Mouse (Mus musculus): Measurements from ENCODE around the gene Rasd2. TPM values are rescaled to one million over a fixed set of nuclear protein-coding genes. Genes with fewer than 3 reads are reported as not detected.

Rasd2 gene
- total RNA-seq, 1 experiment from 2014 or later, result not detected

GRCm38 (mm10) chr8:75216886-75217285 lies 3.1 kb downstream of the Rasd2 start:
- no peak for ATAC-seq (ENCODE audit: extremely low read depth, insufficient number of reproducible peaks, low FRiP score, poor library complexity, severe bottlenecking)

- 0 out of 2 replicates have a peak, but pooled peaks have one; percentile 21 for ATAC-seq (ENCODE audit: extremely low read depth, insufficient number of reproducible peaks, low FRiP score, poor library complexity, severe bottlenecking)
Measured at GRCm38 (mm10) chr8:75217969-75218368, 4.2 kb downstream of the Rasd2 start.

- ATAC-seq (ENCODE audit: extremely low read depth, insufficient number of reproducible peaks, low FRiP score, poor library complexity, severe bottlenecking), result no peak
Measured at GRCm38 (mm10) chr8:75219877-75220738, 6.4 kb downstream of the Rasd2 start.

GRCm38 (mm10) chr8:75222665-75223064 lies 8.9 kb downstream of the Rasd2 start:
- ATAC-seq (ENCODE audit: extremely low read depth, insufficient number of reproducible peaks, low FRiP score, poor library complexity, severe bottlenecking), result no peak

- ATAC-seq (ENCODE audit: extremely low read depth, insufficient number of reproducible peaks, low FRiP score, poor library complexity, severe bottlenecking), result no peak
Measured at GRCm38 (mm10) chr8:75226773-75227172, 13.0 kb downstream of the Rasd2 start.

GRCm38 (mm10) chr8:75233915-75234554 lies 20.3 kb downstream of the Rasd2 start:
- no peak for ATAC-seq (ENCODE audit: extremely low read depth, insufficient number of reproducible peaks, low FRiP score, poor library complexity, severe bottlenecking)

- ATAC-seq (ENCODE audit: extremely low read depth, insufficient number of reproducible peaks, low FRiP score, poor library complexity, severe bottlenecking), result no peak
Measured at GRCm38 (mm10) chr8:75247331-75247730, 33.6 kb downstream of the Rasd2 start.

- no peak for ATAC-seq (ENCODE audit: extremely low read depth, insufficient number of reproducible peaks, low FRiP score, poor library complexity, severe bottlenecking)
Measured at GRCm38 (mm10) chr8:75249186-75249585, 35.4 kb downstream of the Rasd2 start.

GRCm38 (mm10) chr8:75254027-75254426 lies 40.3 kb downstream of the Rasd2 start:
- ATAC-seq (ENCODE audit: extremely low read depth, insufficient number of reproducible peaks, low FRiP score, poor library complexity, severe bottlenecking), result no peak

GRCm38 (mm10) chr8:75255635-75256034 lies 41.9 kb downstream of the Rasd2 start:
- no peak for ATAC-seq (ENCODE audit: extremely low read depth, insufficient number of reproducible peaks, low FRiP score, poor library complexity, severe bottlenecking)

- ATAC-seq (ENCODE audit: extremely low read depth, insufficient number of reproducible peaks, low FRiP score, poor library complexity, severe bottlenecking), result no peak
Measured at GRCm38 (mm10) chr8:75272166-75272565, 58.4 kb downstream of the Rasd2 start.

Other genes with a start within 250 kb of the Rasd2 start
- 41.5 and 60.6 TPM in 2 replicates for gene Hmgxb4, start 220.6 kb upstream of the Rasd2 start, total RNA-seq (2017)
- gene Tom1, start 180.2 kb upstream of the Rasd2 start, total RNA-seq (2017), result 10.3 and 11.6 TPM in 2 replicates
- 33.3 and 40.8 TPM in 2 replicates for gene Hmox1, start 120.3 kb upstream of the Rasd2 start, total RNA-seq (2017)
- 22.2 and 26.5 TPM in 2 replicates for gene Mcm5, start 104.4 kb upstream of the Rasd2 start, total RNA-seq (2017)
- gene Gm10358, start 192.6 kb downstream of the Rasd2 start, total RNA-seq (2017), result not detected in 2 replicates
- not detected in 2 replicates for gene Iqcm, start 234.8 kb downstream of the Rasd2 start, total RNA-seq (2017)

All from neutrophil, adult 5-6 weeks (primary cell).